In the genomic region with DNA sequence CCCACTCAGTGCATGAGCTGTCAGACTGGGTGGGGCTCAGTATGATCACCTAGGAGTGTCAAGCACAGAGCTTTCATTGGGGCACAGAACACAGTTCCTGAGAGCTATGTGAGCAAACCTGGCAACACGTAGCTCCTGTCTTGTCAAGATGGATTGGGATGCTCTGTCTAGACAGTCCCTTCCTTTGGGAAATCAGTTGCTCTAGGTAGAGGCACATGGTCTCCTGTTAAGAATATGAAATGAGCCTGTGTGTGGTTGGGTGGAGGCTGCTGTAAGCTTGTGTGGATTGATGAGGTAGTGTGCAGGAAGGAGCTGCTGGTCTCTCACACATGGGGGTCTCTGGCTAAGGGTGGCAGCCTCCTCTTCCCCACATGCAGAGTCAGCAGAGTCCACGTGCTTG, we compare ENCODE assay signal across 10 mouse cellular contexts. TPM values are rescaled to one million over a fixed set of nuclear protein-coding genes. Genes with fewer than 3 reads are reported as not detected.
DNase-seq lines count a peak whose midpoint lies in the region; ATAC-seq and TF ChIP-seq lines count a peak whose summit lies in the region.
"Had no signal": no experiment of that assay in that cellular context is flagged by ENCODE, and none has a peak within 500 bp of the region (broad histone marks: within the 10 kb centered on the region; RNA-seq: fewer than 3 reads in every experiment).

No protein-coding gene starts in this region.

- H3K27ac ChIP-seq in liver, embryonic 13.5 days = no peak overlapping the region
- no peak overlapping the region for H3K27ac ChIP-seq in liver, postnatal 0 days (ENCODE audit: low read depth)
- H3K27ac ChIP-seq in embryonic facial prominence, embryonic 12.5 days = peak overlapping the region; percentile 98
- no peak overlapping the region for H3K27ac ChIP-seq in hindbrain, embryonic 14.5 days
- H3K27ac ChIP-seq in midbrain, embryonic 13.5 days = no peak overlapping the region

- H3K36me3 ChIP-seq in liver, embryonic 13.5 days = no peaks in the 10 kb centered on the region
- no peaks in the 10 kb centered on the region for H3K36me3 ChIP-seq in liver, postnatal 0 days (replicated peaks; ENCODE audit: insufficient read depth, low read length)
- no peaks in the 10 kb centered on the region for H3K36me3 ChIP-seq in embryonic facial prominence, embryonic 12.5 days
- no peaks in the 10 kb centered on the region for H3K36me3 ChIP-seq in hindbrain, embryonic 14.5 days (replicated peaks; ENCODE audit: control insufficient read depth, insufficient read depth)
- no peaks in the 10 kb centered on the region for H3K36me3 ChIP-seq in midbrain, embryonic 13.5 days
- H3K36me3 ChIP-seq: heart, embryonic 12.5 days had no signal

- WGBS in liver, embryonic 13.5 days (ENCODE audit: insufficient replicate concordance) = 50% methylated on average over 2 of the region's 2 CpGs
- 60% methylated on average over 2 of the region's 2 CpGs for WGBS in liver, postnatal 0 days (ENCODE audit: insufficient replicate concordance)
- 30% methylated on average over 2 of the region's 2 CpGs for WGBS in embryonic facial prominence, embryonic 12.5 days
- 40% methylated on average over 2 of the region's 2 CpGs for WGBS in hindbrain, embryonic 14.5 days
- WGBS in midbrain, embryonic 13.5 days = 40% methylated on average over 2 of the region's 2 CpGs

- no peak overlapping the region for H3K4me2 ChIP-seq in liver, embryonic 13.5 days
- no peak overlapping the region for H3K4me2 ChIP-seq in liver, postnatal 0 days (ENCODE audit: low read depth, low read length)
- H3K4me2 ChIP-seq in embryonic facial prominence, embryonic 12.5 days (replicated peaks) = no peak overlapping the region
- no peak overlapping the region for H3K4me2 ChIP-seq in hindbrain, embryonic 14.5 days (replicated peaks)
- H3K4me2 ChIP-seq in midbrain, embryonic 13.5 days (replicated peaks) = no peak overlapping the region
- H3K4me2 ChIP-seq: heart, embryonic 12.5 days had no signal

- H3K4me1 ChIP-seq in liver, embryonic 13.5 days (replicated peaks) = no peaks in the 10 kb centered on the region; the same call in 1 of the 2 replicates
- H3K4me1 ChIP-seq in liver, postnatal 0 days (ENCODE audit: insufficient read depth) = no peaks in the 10 kb centered on the region
- H3K4me1 ChIP-seq in embryonic facial prominence, embryonic 12.5 days = peaks cover 30% of the 10 kb centered on the region
- peaks cover 18% of the 10 kb centered on the region for H3K4me1 ChIP-seq in hindbrain, embryonic 14.5 days (replicated peaks; ENCODE audit: control insufficient read depth, insufficient read depth, low read length)
- peaks cover 30% of the 10 kb centered on the region for H3K4me1 ChIP-seq in midbrain, embryonic 13.5 days (replicated peaks)

- no peaks in the 10 kb centered on the region for H3K9me3 ChIP-seq in liver, embryonic 13.5 days (replicated peaks)
- H3K9me3 ChIP-seq in liver, postnatal 0 days (ENCODE audit: low read length) = no peaks in the 10 kb centered on the region
- no peaks in the 10 kb centered on the region for H3K9me3 ChIP-seq in embryonic facial prominence, embryonic 12.5 days
- H3K9me3 ChIP-seq in hindbrain, embryonic 14.5 days (ENCODE audit: control insufficient read depth, low read length) = no peaks in the 10 kb centered on the region
- H3K9me3 ChIP-seq in midbrain, embryonic 13.5 days = no peaks in the 10 kb centered on the region
- H3K9me3 ChIP-seq: heart, embryonic 12.5 days had no signal

- no peak overlapping the region for H3K4me3 ChIP-seq in liver, embryonic 13.5 days (replicated peaks)
- H3K4me3 ChIP-seq in liver, postnatal 0 days (ENCODE audit: low read depth, low read length) = no peak overlapping the region
- no peak overlapping the region for H3K4me3 ChIP-seq in embryonic facial prominence, embryonic 12.5 days
- H3K4me3 ChIP-seq in hindbrain, embryonic 14.5 days (replicated peaks; ENCODE audit: low read length) = no peak overlapping the region
- H3K4me3 ChIP-seq in midbrain, embryonic 13.5 days (replicated peaks) = no peak overlapping the region
- H3K4me3 ChIP-seq: heart, embryonic 12.5 days had no signal

- ATAC-seq in liver, embryonic 13.5 days (ENCODE audit: low read depth) = 0 out of 2 replicates have a peak, but pooled peaks have one; percentile 15
- no peak for ATAC-seq in liver, postnatal 0 days
- peak; percentile 20; the same call in 1 of the 2 replicates for ATAC-seq in embryonic facial prominence, embryonic 12.5 days (ENCODE audit: insufficient number of reproducible peaks, insufficient read depth, low FRiP score, low TSS enrichment)
- peak; percentile 61; the same call in 1 of the 2 replicates for ATAC-seq in hindbrain, embryonic 14.5 days (ENCODE audit: low FRiP score)
- ATAC-seq in midbrain, embryonic 13.5 days = peak; percentile 40

- no peak for TF ChIP-seq EP300 in liver, postnatal 0 days (IDR thresholded peaks at IDR 0.05; ENCODE audit: low read depth)

- no peak for TF ChIP-seq CTCF in liver, postnatal 0 days (IDR thresholded peaks at IDR 0.05; ENCODE audit: low read depth)

- no peaks in the 10 kb centered on the region for H3K27me3 ChIP-seq in liver, embryonic 13.5 days
- no peaks in the 10 kb centered on the region for H3K27me3 ChIP-seq in liver, postnatal 0 days (ENCODE audit: insufficient read depth, low read length)
- no peaks in the 10 kb centered on the region for H3K27me3 ChIP-seq in embryonic facial prominence, embryonic 12.5 days
- no peaks in the 10 kb centered on the region for H3K27me3 ChIP-seq in hindbrain, embryonic 14.5 days (ENCODE audit: control insufficient read depth, insufficient read depth, low read length)
- no peaks in the 10 kb centered on the region for H3K27me3 ChIP-seq in midbrain, embryonic 13.5 days
- H3K27me3 ChIP-seq: heart, embryonic 12.5 days had no signal

- no peak overlapping the region for H3K9ac ChIP-seq in liver, embryonic 13.5 days
- H3K9ac ChIP-seq in liver, postnatal 0 days (replicated peaks) = no peak overlapping the region
- H3K9ac ChIP-seq in embryonic facial prominence, embryonic 12.5 days = no peak overlapping the region
- no peak overlapping the region for H3K9ac ChIP-seq in hindbrain, embryonic 14.5 days
- H3K9ac ChIP-seq in midbrain, embryonic 13.5 days (replicated peaks) = no peak overlapping the region
- H3K9ac ChIP-seq: heart, embryonic 12.5 days had no signal

- DNase-seq in liver, embryonic 13.5 days = no peak
- DNase-seq in liver, postnatal 0 days = no peak
- no peak for DNase-seq in hindbrain, embryonic 14.5 days (ENCODE audit: low spot score)
- DNase-seq in cerebellum, adult 11 months = no peak
- no peak for DNase-seq in kidney, adult 9 months
- DNase-seq: liver; lung, postnatal 4 days had no signal

RNA-seq across cellular contexts. Expression of a gene that starts 34.3 kb away (rescaled TPM):
- polyA plus RNA-seq in liver, embryonic 13.5 days (2015; fragmentation: Nextera tagmentation; extraction: Ambion mirVana) = 6.1 and 7.1 TPM in 2 replicates
- 28.8 and 28.9 TPM in 2 replicates for polyA plus RNA-seq in liver, postnatal 0 days (2015; fragmentation: Nextera tagmentation; extraction: Ambion mirVana)
- 21.8 and 22.0 TPM in 2 replicates for polyA plus RNA-seq in embryonic facial prominence, embryonic 12.5 days (2016; fragmentation: Nextera tagmentation; extraction: Ambion mirVana)
- 24.2 and 29.6 TPM in 2 replicates for polyA plus RNA-seq in hindbrain, embryonic 14.5 days (2014; fragmentation: Nextera tagmentation; extraction: Ambion mirVana)
- 21.6 and 22.4 TPM in 2 replicates for polyA plus RNA-seq in midbrain, embryonic 13.5 days (2015; fragmentation: Nextera tagmentation; extraction: Ambion mirVana)
